7 mouse cellular contexts compared by ENCODE assay signal in the genomic region with DNA sequence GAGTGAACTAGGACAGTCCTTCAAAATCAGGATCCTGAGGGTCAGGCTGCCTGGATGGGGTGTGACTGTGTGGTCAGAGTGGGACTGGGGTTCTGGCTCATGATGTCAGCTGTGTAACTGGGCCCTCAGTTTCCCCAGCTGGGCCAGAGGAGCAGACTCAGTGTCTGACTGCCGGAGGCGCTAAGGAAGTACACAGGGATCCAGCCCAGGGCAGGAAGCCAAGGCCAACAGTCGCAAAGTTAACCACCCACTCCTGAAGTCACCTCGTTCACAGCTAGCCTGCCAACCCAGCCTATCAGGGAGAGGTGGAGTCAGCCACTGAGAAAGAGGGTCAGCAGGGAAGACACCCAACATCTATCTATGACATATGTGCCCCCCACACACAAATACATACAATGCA. TPM values are rescaled to one million over a fixed set of nuclear protein-coding genes. Genes with fewer than 3 reads are reported as not detected.
DNase-seq lines count a peak whose midpoint lies in the region; ATAC-seq and TF ChIP-seq lines count a peak whose summit lies in the region.

No protein-coding gene starts in this region.

- no peaks in the 10 kb centered on the region for H3K9me3 ChIP-seq in heart, embryonic 13.5 days

- no peak overlapping the region for H3K4me3 ChIP-seq in heart, embryonic 13.5 days
- no peak overlapping the region for H3K4me3 ChIP-seq in cerebellum, adult 2 months (replicated peaks; ENCODE audit: insufficient read depth, low read depth, low read length)

- ATAC-seq in heart, embryonic 13.5 days (ENCODE audit: extremely low read depth, insufficient number of reproducible peaks, low FRiP score, low TSS enrichment) = no peak

- no peak for TF ChIP-seq POLR2A in cerebellum, adult 2 months (IDR thresholded peaks at IDR 0.05; ENCODE audit: borderline replicate concordance, insufficient read depth, low read length)

- 46% methylated on average over 4 of the region's 4 CpGs for WGBS in heart, embryonic 13.5 days
- WGBS in cerebellum, adult 2 months = 66% methylated on average over 4 of the region's 4 CpGs

- peaks cover 52% of the 10 kb centered on the region for H3K4me1 ChIP-seq in heart, embryonic 13.5 days
- peaks cover 8% of the 10 kb centered on the region for H3K4me1 ChIP-seq in cerebellum, adult 2 months (ENCODE audit: control insufficient read depth, insufficient read depth, low read length)

- peak overlapping the region; percentile 89 for H3K27ac ChIP-seq in heart, embryonic 13.5 days (replicated peaks)
- no peak overlapping the region for H3K27ac ChIP-seq in cerebellum, adult 2 months (ENCODE audit: insufficient read depth, low read length)

- H3K4me2 ChIP-seq in heart, embryonic 13.5 days = no peak overlapping the region

- no peaks in the 10 kb centered on the region for H3K36me3 ChIP-seq in heart, embryonic 13.5 days

- no peak overlapping the region for H3K9ac ChIP-seq in heart, embryonic 13.5 days

- DNase-seq in urinary bladder, postnatal 14 days (ENCODE audit: low spot score) = peak; percentile 76
- DNase-seq in urinary bladder, adult 2 months (ENCODE audit: low spot score) = no peak
- DNase-seq in kidney, postnatal 25 days = peak; percentile 82 to 88
- no peak for DNase-seq in cerebellum, adult 2 months
- DNase-seq in natural killer cell, adult 2 months (ENCODE audit: low spot score in 2 of 2) = no peak
- no peak for DNase-seq in thymus, postnatal 25 days

- no peaks in the 10 kb centered on the region for H3K27me3 ChIP-seq in heart, embryonic 13.5 days (replicated peaks)
- H3K27me3 ChIP-seq in cerebellum, adult 2 months (ENCODE audit: control insufficient read depth, insufficient read depth, low read length) = no peaks in the 10 kb centered on the region

- TF ChIP-seq CTCF in cerebellum, adult 2 months (IDR thresholded peaks at IDR 0.05; ENCODE audit: borderline replicate concordance, insufficient read depth, low read depth, low read length) = no peak

RNA-seq across cellular contexts. Expression of a gene that starts 13.0 kb away (rescaled TPM):
- polyA plus RNA-seq in urinary bladder, adult 2 months (2012; rRNA removed) = 18.1 and 24.9 TPM in 2 replicates
- 14.4 and 14.8 TPM in 2 replicates for polyA plus RNA-seq in heart, embryonic 13.5 days (2015; fragmentation: Nextera tagmentation; extraction: Ambion mirVana)
- 4.9 and 5.2 TPM in 2 replicates for polyA plus RNA-seq in cerebellum, adult 2 months (2012; rRNA removed)

RNA-seq across cellular contexts. Expression of a gene that starts 18.7 kb away (rescaled TPM):
- polyA plus RNA-seq in urinary bladder, adult 2 months (2012; rRNA removed) = 0.06 TPM in 1 of 2 replicates, not detected in the other
- polyA plus RNA-seq in heart, embryonic 13.5 days (2015; fragmentation: Nextera tagmentation; extraction: Ambion mirVana) = not detected in 2 replicates
- polyA plus RNA-seq in cerebellum, adult 2 months (2012; rRNA removed) = 0.10 and 0.18 TPM in 2 replicates

Comparison
In these comparisons a context has a peak if more than half of its experiments do, and no peak if none do; other contexts are left out.
1. DNase-seq: peak in urinary bladder, postnatal 14 days (single experiment) and kidney, postnatal 25 days (2 of 2); none in urinary bladder, adult 2 months (single experiment), cerebellum, adult 2 months (0 of 2), natural killer cell, adult 2 months (0 of 2) and thymus, postnatal 25 days (single experiment).